Mouse (Mus musculus): ENCODE data around the gene Satb2. TPM values are rescaled to one million over a fixed set of nuclear protein-coding genes. Genes with fewer than 3 reads are reported as not detected.

Gene Satb2
- 0.29 and 0.53 TPM in 2 replicates for polyA plus RNA-seq (2015; fragmentation: Nextera tagmentation; extraction: Ambion mirVana)

GRCm38 (mm10) chr1:56978151-56978700 lies at the start of gene Satb2:
Satb2 (minus strand) TSS chr1:56978650.
- Histone ChIP-seq H3K4me1 (peaks cover 21% of the 10 kb centered on the region), H3K4me3 (peak within 1 kb of the TSS; percentile 27), H3K27me3 (peaks cover 72% of the 10 kb centered on the region), H3K27ac (no peak within 1 kb of the TSS), H3K4me2 (peak within 1 kb of the TSS; percentile 57), H3K9me3 (no peaks in the 10 kb centered on the region), H3K36me3 (no peaks in the 10 kb centered on the region), H3K9ac (no peak within 1 kb of the TSS)
- WGBS, result 2% methylated on average over 19 of the region's 19 CpGs
- no peak for ATAC-seq (ENCODE audit: borderline replicate concordance, extremely low read depth, low FRiP score, low TSS enrichment)

GRCm38 (mm10) chr1:57018941-57019340 lies 40.5 kb upstream of the Satb2 start:
- ATAC-seq (ENCODE audit: borderline replicate concordance, extremely low read depth, low FRiP score, low TSS enrichment), result no peak
- H3K27ac ChIP-seq, result no peak overlapping the region
- no peaks in the 10 kb centered on the region for H3K4me1 ChIP-seq
- H3K36me3 ChIP-seq, result no peaks in the 10 kb centered on the region
- H3K4me2 ChIP-seq, result no peak overlapping the region
- no peaks in the 10 kb centered on the region for H3K9me3 ChIP-seq
- no peak overlapping the region for H3K4me3 ChIP-seq
- no peak overlapping the region for H3K9ac ChIP-seq
- H3K27me3 ChIP-seq, result no peaks in the 10 kb centered on the region

DNA sequence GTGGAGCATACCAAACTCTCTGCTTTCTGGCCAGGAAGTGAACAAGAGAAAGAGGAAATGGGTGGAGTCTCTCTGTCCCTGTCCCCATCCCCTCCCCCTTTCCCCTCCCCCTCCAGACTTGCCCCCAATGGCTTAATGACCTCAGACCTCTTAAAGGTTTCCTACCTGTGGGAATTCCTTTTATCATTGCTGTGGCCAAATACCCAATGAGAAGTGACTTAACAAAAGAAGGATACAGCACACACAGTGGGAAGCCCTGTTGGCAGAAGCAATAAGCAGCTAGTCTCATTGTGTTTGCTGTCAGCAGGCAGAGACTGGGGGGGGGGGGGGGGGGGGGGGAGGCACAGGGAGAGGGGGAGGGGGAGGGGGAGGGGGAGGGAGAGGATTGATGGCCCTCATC lies 35.4 kb upstream of the Satb2 start:
- ATAC-seq (ENCODE audit: borderline replicate concordance, extremely low read depth, low FRiP score, low TSS enrichment), result no peak
- Histone ChIP-seq H3K4me3 (no peak overlapping the region), H3K36me3 (no peaks in the 10 kb centered on the region), H3K9ac (no peak overlapping the region), H3K27ac (no peak overlapping the region), H3K4me2 (no peak overlapping the region), H3K4me1 (no peaks in the 10 kb centered on the region), H3K9me3 (no peaks in the 10 kb centered on the region), H3K27me3 (no peaks in the 10 kb centered on the region)

GRCm38 (mm10) chr1:57009171-57009570 lies 30.7 kb upstream of the Satb2 start:
- ATAC-seq (ENCODE audit: borderline replicate concordance, extremely low read depth, low FRiP score, low TSS enrichment), result no peak
- H3K4me3 ChIP-seq, result no peak overlapping the region
- H3K36me3 ChIP-seq, result no peaks in the 10 kb centered on the region
- no peaks in the 10 kb centered on the region for H3K4me1 ChIP-seq
- H3K9me3 ChIP-seq, result no peaks in the 10 kb centered on the region
- no peak overlapping the region for H3K4me2 ChIP-seq
- no peak overlapping the region for H3K9ac ChIP-seq
- H3K27me3 ChIP-seq, result no peaks in the 10 kb centered on the region
- WGBS, result 60% methylated on average over 4 of the region's 4 CpGs
- no peak overlapping the region for H3K27ac ChIP-seq

DNA sequence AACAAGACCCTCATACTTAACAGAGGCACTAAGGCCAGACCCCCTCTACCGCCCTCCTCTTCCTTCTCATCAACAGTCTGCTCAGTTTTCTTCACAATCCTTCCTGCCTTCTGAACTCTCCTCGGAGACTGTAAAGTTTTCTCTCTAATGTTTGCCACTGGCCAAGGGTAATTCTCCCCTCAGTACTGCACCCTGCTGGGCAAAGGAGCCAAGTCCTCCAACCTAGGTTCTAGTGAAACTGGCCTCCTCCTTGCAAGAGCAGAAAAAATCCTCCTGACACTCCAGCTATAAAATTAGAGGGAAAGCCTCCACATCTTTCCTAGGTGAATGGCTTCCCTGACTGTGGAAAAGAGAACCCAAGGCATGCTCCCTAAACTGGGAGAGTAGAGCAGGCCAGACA lies 16.6 kb upstream of the Satb2 start:
- no peaks in the 10 kb centered on the region for H3K27me3 ChIP-seq
- H3K9ac ChIP-seq, result no peak overlapping the region
- no peaks in the 10 kb centered on the region for H3K4me1 ChIP-seq
- H3K36me3 ChIP-seq, result no peaks in the 10 kb centered on the region
- H3K27ac ChIP-seq, result no peak overlapping the region
- H3K4me2 ChIP-seq, result no peak overlapping the region
- no peak overlapping the region for H3K4me3 ChIP-seq
- no peak for ATAC-seq (ENCODE audit: borderline replicate concordance, extremely low read depth, low FRiP score, low TSS enrichment)
- WGBS, result 48% methylated on average over 2 of the region's 2 CpGs
- H3K9me3 ChIP-seq, result no peaks in the 10 kb centered on the region

DNA sequence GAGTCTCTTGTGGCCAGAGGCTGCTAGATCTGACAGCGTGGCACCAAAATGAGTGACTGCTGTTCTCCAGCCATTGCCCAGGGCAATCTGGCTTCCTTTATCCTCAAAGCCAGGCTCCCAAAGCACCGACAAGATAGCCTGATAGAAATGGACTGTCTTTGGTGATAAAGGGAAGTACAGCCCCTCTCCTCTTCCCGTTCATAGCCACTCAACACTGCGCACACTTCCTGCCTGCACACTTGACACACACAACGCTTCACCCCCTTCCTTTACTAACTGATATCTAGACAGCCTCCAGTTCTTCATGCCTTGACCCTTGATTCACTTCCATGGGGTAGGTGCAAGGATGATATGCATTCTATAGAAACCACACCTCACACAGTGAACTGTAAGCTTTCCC lies 13.9 kb upstream of the Satb2 start:
- H3K4me1 ChIP-seq, result no peaks in the 10 kb centered on the region
- H3K27me3 ChIP-seq, result peaks cover 11% of the 10 kb centered on the region; the same call in 1 of the 2 replicates
- H3K9me3 ChIP-seq, result no peaks in the 10 kb centered on the region
- H3K36me3 ChIP-seq, result no peaks in the 10 kb centered on the region
- H3K4me3 ChIP-seq, result no peak overlapping the region
- ATAC-seq (ENCODE audit: borderline replicate concordance, extremely low read depth, low FRiP score, low TSS enrichment), result no peak
- no peak overlapping the region for H3K27ac ChIP-seq
- no peak overlapping the region for H3K9ac ChIP-seq
- 54% methylated on average over 5 of the region's 5 CpGs for WGBS
- H3K4me2 ChIP-seq, result no peak overlapping the region

GRCm38 (mm10) chr1:56991613-56992012 lies 13.2 kb upstream of the Satb2 start:
- H3K4me3 ChIP-seq, result no peak overlapping the region
- H3K4me1 ChIP-seq, result no peaks in the 10 kb centered on the region
- H3K27me3 ChIP-seq, result peaks cover 18% of the 10 kb centered on the region; the same call in 1 of the 2 replicates
- ATAC-seq (ENCODE audit: borderline replicate concordance, extremely low read depth, low FRiP score, low TSS enrichment), result no peak
- H3K27ac ChIP-seq, result no peak overlapping the region
- no peaks in the 10 kb centered on the region for H3K9me3 ChIP-seq
- 51% methylated on average over 4 of the region's 4 CpGs for WGBS
- H3K9ac ChIP-seq, result no peak overlapping the region
- H3K36me3 ChIP-seq, result no peaks in the 10 kb centered on the region
- no peak overlapping the region for H3K4me2 ChIP-seq

- H3K27me3 ChIP-seq, result peaks cover 88% of the 10 kb centered on the region
Measured at GRCm38 (mm10) chr1:56984483-56984810, 6.0 kb upstream of the Satb2 start.

GRCm38 (mm10) chr1:56983771-56984482 lies 5.5 kb upstream of the Satb2 start:
- 4% methylated on average over 25 of the region's 25 CpGs for WGBS
- H3K27ac ChIP-seq, result no peak overlapping the region
- no peak overlapping the region for H3K9ac ChIP-seq
- H3K9me3 ChIP-seq, result no peaks in the 10 kb centered on the region
- peaks cover 90% of the 10 kb centered on the region for H3K27me3 ChIP-seq
- no peak for ATAC-seq (ENCODE audit: borderline replicate concordance, extremely low read depth, low FRiP score, low TSS enrichment)
- H3K4me3 ChIP-seq, result no peak overlapping the region
- H3K36me3 ChIP-seq, result no peaks in the 10 kb centered on the region
- H3K4me2 ChIP-seq, result no peak overlapping the region
- H3K4me1 ChIP-seq, result peaks cover 6% of the 10 kb centered on the region

More at GRCm38 (mm10) chr1:56984483-56984810, 6.0 kb upstream of the Satb2 start:
- H3K4me2 ChIP-seq, result no peak overlapping the region
- ATAC-seq (ENCODE audit: borderline replicate concordance, extremely low read depth, low FRiP score, low TSS enrichment), result no peak
- H3K9me3 ChIP-seq, result no peaks in the 10 kb centered on the region
- H3K4me3 ChIP-seq, result no peak overlapping the region
- no peak overlapping the region for H3K27ac ChIP-seq
- H3K4me1 ChIP-seq, result peaks cover 6% of the 10 kb centered on the region
- no peaks in the 10 kb centered on the region for H3K36me3 ChIP-seq
- H3K9ac ChIP-seq, result no peak overlapping the region
- WGBS, result 9% methylated on average over 14 of the region's 14 CpGs

- Histone ChIP-seq H3K36me3 (no peaks in the 10 kb centered on the region), H3K9me3 (no peaks in the 10 kb centered on the region), H3K27me3 (peaks cover 90% of the 10 kb centered on the region), H3K27ac (no peak overlapping the region), H3K4me1 (peaks cover 6% of the 10 kb centered on the region), H3K9ac (no peak overlapping the region), H3K4me3 (no peak overlapping the region), H3K4me2 (no peak overlapping the region)
- ATAC-seq (ENCODE audit: borderline replicate concordance, extremely low read depth, low FRiP score, low TSS enrichment), result no peak
- 2% methylated on average over 8 of the region's 8 CpGs for WGBS
Measured at GRCm38 (mm10) chr1:56983100-56983590, 4.7 kb upstream of the Satb2 start.

- H3K4me2 ChIP-seq, result no peak overlapping the region
- peaks cover 7% of the 10 kb centered on the region for H3K4me1 ChIP-seq
- no peak overlapping the region for H3K9ac ChIP-seq
- H3K9me3 ChIP-seq, result no peaks in the 10 kb centered on the region
- no peaks in the 10 kb centered on the region for H3K36me3 ChIP-seq
- H3K4me3 ChIP-seq, result no peak overlapping the region
- peaks cover 90% of the 10 kb centered on the region for H3K27me3 ChIP-seq
- WGBS, result 7% methylated on average over 8 of the region's 8 CpGs
- no peak overlapping the region for H3K27ac ChIP-seq
- no peak for ATAC-seq (ENCODE audit: borderline replicate concordance, extremely low read depth, low FRiP score, low TSS enrichment)
Measured at GRCm38 (mm10) chr1:56982631-56983030, 4.2 kb upstream of the Satb2 start.

DNA sequence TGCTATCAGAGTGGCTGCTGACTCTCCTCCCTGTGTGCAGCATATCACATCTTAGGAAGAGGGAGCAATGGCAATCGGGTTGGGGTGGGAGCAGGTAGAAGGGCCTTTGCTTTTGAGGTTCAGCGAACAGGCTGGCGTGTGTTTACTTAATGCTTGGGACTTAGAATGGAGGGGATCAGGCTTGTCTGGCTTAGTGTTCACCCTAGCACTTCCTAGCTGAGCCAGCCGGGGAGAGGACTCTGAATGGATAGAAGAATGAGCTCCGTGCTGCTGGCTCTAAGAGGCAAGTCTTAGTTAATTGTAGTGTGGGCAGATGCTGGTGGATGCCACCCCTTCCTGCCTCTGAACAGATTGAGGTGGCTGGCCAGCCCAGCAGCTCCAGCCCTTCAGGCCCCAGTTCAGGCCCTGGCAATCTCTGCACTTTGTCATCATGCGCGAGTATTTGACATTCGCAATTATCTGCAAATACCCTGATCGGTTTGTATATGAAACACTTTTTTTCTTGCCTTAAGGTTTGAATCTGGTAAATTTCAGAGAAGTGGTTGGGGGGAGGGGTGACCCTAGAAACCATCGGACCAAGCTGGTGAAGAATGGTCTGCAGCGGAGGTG lies 3.6 kb upstream of the Satb2 start:
- Histone ChIP-seq H3K27me3 (peaks cover 90% of the 10 kb centered on the region), H3K9ac (no peak overlapping the region), H3K4me3 (no peak overlapping the region), H3K4me2 (no peak overlapping the region), H3K4me1 (peaks cover 13% of the 10 kb centered on the region), H3K9me3 (no peaks in the 10 kb centered on the region), H3K27ac (no peak overlapping the region), H3K36me3 (no peaks in the 10 kb centered on the region)
- WGBS, result 4% methylated on average over 11 of the region's 11 CpGs
- ATAC-seq (ENCODE audit: borderline replicate concordance, extremely low read depth, low FRiP score, low TSS enrichment), result no peak

All from lung, embryonic 15.5 days (tissue).